Mouse (Mus musculus) MEL (cell line): ENCODE results near the gene Tst. TPM values are rescaled to one million over a fixed set of nuclear protein-coding genes. Genes with fewer than 3 reads are reported as not detected.

ENCODE experiments used
- DNase-seq: peaks from one replicate; pipeline ENCODE4 v3.0.0; 2011; ENCODE audit warnings: low read depth, low spot score
- H3K27ac ChIP-seq: 2 replicates; pipeline ENCODE4 v1.5.1; 2012; ENCODE audit warnings: low read depth, mild to moderate bottlenecking, control low read depth, low read length, moderate library complexity; ENCODE audit not compliant: control insufficient read depth
- H3K27me3 ChIP-seq, 2 experiments: fragments of 150-350 bp in 1 of 2; sonication (generic) in 1 of 2; 2 replicates each; pipeline ENCODE4 v1.6.1; 2012; ENCODE audit warnings: low read length in 2 of 2, mild to moderate bottlenecking in 2 of 2, improper control_type of control experiment in 1 of 2, moderate library complexity in 1 of 2; ENCODE audit not compliant: insufficient read depth in 2 of 2, control insufficient read depth in 1 of 2
- H3K36me3 ChIP-seq, 2 experiments: 2 replicates each; pipeline ENCODE4 v1.6.1; 2012 to 2014; ENCODE audit warnings: low read length in 2 of 2, improper control_type of control experiment in 1 of 2, inconsistent platforms in 1 of 2, mild to moderate bottlenecking in 1 of 2; ENCODE audit not compliant: insufficient read depth in 2 of 2, control insufficient read depth in 1 of 2
- H3K4me1 ChIP-seq, 2 experiments: fragments of 150-350 bp in 1 of 2; sonication (generic) in 1 of 2; 2 replicates each; pipeline ENCODE4 v1.6.1; 2012; ENCODE audit warnings: low read length in 2 of 2, improper control_type of control experiment in 1 of 2, mild to moderate bottlenecking in 1 of 2; ENCODE audit not compliant: insufficient read depth in 2 of 2, control insufficient read depth in 1 of 2
- H3K4me3 ChIP-seq, 2 experiments: fragments of 150-350 bp in 1 of 2; sonication (generic) in 1 of 2; 2 replicates each; pipeline ENCODE4 v1.5.1; 2012; ENCODE audit warnings: low read depth in 2 of 2, low read length in 2 of 2, mild to moderate bottlenecking in 2 of 2, moderate library complexity in 2 of 2, control low read depth in 1 of 2, improper control_type of control experiment in 1 of 2; ENCODE audit not compliant: control insufficient read depth in 1 of 2, insufficient read depth in 1 of 2
- H3K79me2 ChIP-seq: 2 replicates; pipeline ENCODE4 v1.6.1; 2012; ENCODE audit warnings: mild to moderate bottlenecking, low read length, moderate library complexity; ENCODE audit not compliant: control insufficient read depth, poor library complexity, insufficient read depth
- H3K9ac ChIP-seq: 2 replicates; pipeline ENCODE4 v1.6.1; 2012; ENCODE audit warnings: low read depth, mild to moderate bottlenecking, control low read depth, low read length, moderate library complexity; ENCODE audit not compliant: control insufficient read depth, poor library complexity, severe bottlenecking
- H3K9me3 ChIP-seq: fragments of 150-350 bp; sonication (generic); replicated peaks from 2 replicates; pipeline ENCODE4 v1.6.1; 2012; ENCODE audit warnings: mild to moderate bottlenecking, low read length, improper control_type of control experiment, moderate library complexity; ENCODE audit not compliant: insufficient read depth
- CHD1 ChIP-seq: IDR thresholded peaks from 2 replicates; pipeline ENCODE4 v1.6.1; 2012; ENCODE audit warnings: low read depth, mild to moderate bottlenecking, inconsistent platforms, low read length, improper control_type of control experiment
- CHD2 ChIP-seq: IDR thresholded peaks from 2 replicates; pipeline ENCODE4 v1.6.1; 2011; ENCODE audit warnings: low read length, improper control_type of control experiment
- E2F4 ChIP-seq: IDR thresholded peaks from 2 replicates; pipeline ENCODE4 v1.6.1; 2011; ENCODE audit warnings: low read depth, low read length, improper control_type of control experiment, borderline replicate concordance
- ELF1 ChIP-seq: IDR thresholded peaks from 2 replicates; pipeline ENCODE4 v1.6.1; 2014; ENCODE audit warnings: low read depth, mild to moderate bottlenecking, inconsistent platforms, low read length, improper control_type of control experiment, moderate library complexity
- ETS1 ChIP-seq: IDR thresholded peaks from 2 replicates; pipeline ENCODE4 v1.6.1; 2012; ENCODE audit warnings: low read depth, mild to moderate bottlenecking, inconsistent platforms, low read length, improper control_type of control experiment, moderate library complexity
- GABPA ChIP-seq: IDR thresholded peaks from 2 replicates; pipeline ENCODE4 v1.6.1; 2012; ENCODE audit warnings: low read depth, mild to moderate bottlenecking, inconsistent platforms, low read length, improper control_type of control experiment, moderate library complexity
- GATA1 ChIP-seq: IDR thresholded peaks from 2 replicates; pipeline ENCODE4 v1.6.1; 2011; ENCODE audit warnings: low read depth, low read length, improper control_type of control experiment
- KAT2A ChIP-seq: conservative IDR thresholded peaks from 2 replicates; pipeline ENCODE4 v1.6.1; 2012; ENCODE audit warnings: low read depth, low read length, improper control_type of control experiment, inconsistent platforms
- MAFK ChIP-seq: IDR thresholded peaks from 2 replicates; pipeline ENCODE4 v1.6.1; 2011; ENCODE audit warnings: low read depth, mild to moderate bottlenecking, low read length, improper control_type of control experiment, borderline replicate concordance
- MAZ ChIP-seq: IDR thresholded peaks from 2 replicates; pipeline ENCODE4 v1.6.1; 2012; ENCODE audit warnings: low read depth, mild to moderate bottlenecking, inconsistent platforms, low read length, improper control_type of control experiment
- MXI1 ChIP-seq: IDR thresholded peaks from 2 replicates; pipeline ENCODE4 v1.6.1; 2011; ENCODE audit warnings: mild to moderate bottlenecking, low read depth, low read length, improper control_type of control experiment
- MYC ChIP-seq: IDR thresholded peaks from 2 replicates; pipeline ENCODE4 v1.6.1; 2011; ENCODE audit warnings: low read depth, mild to moderate bottlenecking, low read length, improper control_type of control experiment, moderate library complexity
- NRF1 ChIP-seq: IDR thresholded peaks from 2 replicates; pipeline ENCODE4 v1.6.1; 2014; ENCODE audit warnings: low read depth, mild to moderate bottlenecking, inconsistent platforms, low read length, improper control_type of control experiment, moderate library complexity; ENCODE audit not compliant: poor library complexity, insufficient read depth, severe bottlenecking
- POLR2AphosphoS2 ChIP-seq: IDR thresholded peaks from 2 replicates; pipeline ENCODE4 v1.6.1; 2011; ENCODE audit warnings: low read length, improper control_type of control experiment
- POLR2AphosphoS5 ChIP-seq: IDR thresholded peaks from 2 replicates; pipeline ENCODE4 v1.6.1; 2012; ENCODE audit warnings: low read depth, borderline replicate concordance, mild to moderate bottlenecking, inconsistent platforms, low read length, moderate library complexity, mixed read lengths
- RAD21 ChIP-seq: IDR thresholded peaks from 2 replicates; pipeline ENCODE4 v1.6.1; 2011; ENCODE audit warnings: mild to moderate bottlenecking, low read depth, low read length, improper control_type of control experiment
- RCOR1 ChIP-seq: IDR thresholded peaks from 2 replicates; pipeline ENCODE4 v1.6.1; 2012; ENCODE audit warnings: low read depth, mild to moderate bottlenecking, inconsistent platforms, low read length, improper control_type of control experiment
- SIN3A ChIP-seq: IDR thresholded peaks from 2 replicates; pipeline ENCODE4 v1.6.1; 2012; ENCODE audit warnings: low read length, improper control_type of control experiment, inconsistent platforms
- TCF12 ChIP-seq: IDR thresholded peaks from 2 replicates; pipeline ENCODE4 v1.6.1; 2014; ENCODE audit warnings: low read depth, mild to moderate bottlenecking, inconsistent platforms, low read length, improper control_type of control experiment, moderate library complexity
- USF1 ChIP-seq: IDR thresholded peaks from 2 replicates; pipeline ENCODE4 v1.6.1; 2014; ENCODE audit warnings: low read depth, mild to moderate bottlenecking, inconsistent platforms, low read length, improper control_type of control experiment, moderate library complexity
- polyA plus RNA-seq, 2 experiments: library from polyadenylated mRNA; stranded (reverse) in 1 of 2; unstranded in 1 of 2; fragments of >175 nt in 1 of 2; fragments of >200 nt in 1 of 2; gene quantifications; 2 replicates each; pipeline versions ENCODE4 v1.2.1 to v1.2.4; 2012; ENCODE audit warnings: low replicate concordance in 2 of 2, low read depth in 1 of 2; ENCODE audit not compliant: insufficient read length in 2 of 2, insufficient read depth in 1 of 2, missing spikeins in 1 of 2
- total RNA-seq: library from RNA; depleted of rRNA; stranded (reverse); fragments of 300-350 nt; gene quantifications from 2 replicates; pipeline ENCODE4 v1.2.3, GENCODE M21; 2012

Tst gene
- total and polyA plus RNA-seq, 3 experiments, result 29.5 to 34.8 TPM; not detected in 1

DNA sequence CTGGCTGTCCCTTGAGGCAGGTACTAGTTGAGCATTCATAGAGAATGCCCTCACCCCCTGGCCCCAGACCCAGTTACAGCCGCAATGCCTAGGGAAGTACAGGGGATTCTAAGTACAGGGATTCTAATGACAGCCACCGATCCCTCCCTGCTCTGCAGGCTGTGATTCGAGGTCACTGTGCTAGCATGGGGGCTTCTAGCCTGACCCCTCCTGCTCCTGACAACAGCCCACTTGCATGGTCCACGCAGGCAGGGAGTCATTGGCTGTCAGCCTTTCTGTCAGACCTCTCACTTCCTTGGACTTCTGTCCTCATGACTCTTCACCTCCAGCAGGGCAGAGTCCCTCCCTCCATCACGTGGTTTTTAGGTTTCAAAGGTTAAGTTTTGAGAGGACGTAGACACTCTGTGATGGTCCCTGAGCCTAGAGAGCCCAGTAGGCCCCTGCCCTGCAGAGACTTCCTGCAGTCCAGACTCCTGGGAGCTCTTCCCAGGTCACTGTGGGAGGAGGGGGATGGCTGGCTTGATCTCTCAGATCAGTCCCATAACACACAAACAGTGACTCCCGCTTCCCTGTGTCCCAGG lies 25.9 kb upstream of the Tst start:
- DNase-seq, result no peak
- no peaks in the 10 kb centered on the region for H3K36me3 ChIP-seq
- peaks cover 0 to 3% of the 10 kb centered on the region in 2 experiments; a peak in 2 of 4 replicates for H3K4me1 ChIP-seq
- no peaks in the 10 kb centered on the region for H3K27me3 ChIP-seq
- H3K9me3 ChIP-seq, result no peaks in the 10 kb centered on the region
- no peak for TF ChIP-seq POLR2AphosphoS2
- no peak for TF ChIP-seq POLR2AphosphoS5
- TF ChIP-seq MYC, result no peak
- no peak for TF ChIP-seq ELF1
- TF ChIP-seq RAD21, result no peak
- no peak for TF ChIP-seq RCOR1
- no peak for TF ChIP-seq ETS1
- no peak for TF ChIP-seq MXI1
- no peak for TF ChIP-seq SIN3A
- TF ChIP-seq CHD1, result no peak
- no peak for TF ChIP-seq NRF1
- no peak for TF ChIP-seq E2F4
- TF ChIP-seq TCF12, result no peak
- no peak for TF ChIP-seq MAZ
- no peak for TF ChIP-seq GABPA
- no peak for TF ChIP-seq MAFK
- TF ChIP-seq, all 39 proteins: peak for 0
- H3K9ac ChIP-seq, result no peak overlapping the region
- no peaks in the 10 kb centered on the region for H3K79me2 ChIP-seq
- no peak overlapping the region for H3K4me3 ChIP-seq
- no peak overlapping the region for H3K27ac ChIP-seq

DNA sequence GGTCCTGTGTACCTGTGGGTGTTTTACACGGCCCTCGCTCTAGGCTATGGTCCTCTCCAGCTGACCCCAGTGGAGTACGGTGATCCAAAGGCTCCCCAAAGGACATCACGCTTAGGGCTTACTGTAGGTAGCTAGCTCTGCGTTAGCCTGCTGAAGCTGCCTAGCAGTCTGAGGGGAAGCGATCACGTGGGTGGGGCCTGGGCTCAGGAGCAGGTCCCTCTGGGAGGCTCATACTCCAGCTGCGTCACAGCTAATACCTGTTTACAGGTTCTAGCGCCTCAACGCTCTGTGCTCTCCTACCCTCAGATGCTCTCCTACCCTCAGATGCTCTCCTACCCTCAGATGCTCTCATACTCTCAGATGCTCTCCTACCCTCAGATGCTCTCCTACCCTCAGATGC lies 25.2 kb upstream of the Tst start:
- TF ChIP-seq RCOR1, result no peak
- TF ChIP-seq USF1, result no peak
- no peak for TF ChIP-seq KAT2A
- TF ChIP-seq CHD2, result no peak
- TF ChIP-seq ELF1, result no peak
- no peak for TF ChIP-seq GATA1
- H3K27me3 ChIP-seq, result no peaks in the 10 kb centered on the region
- no peaks in the 10 kb centered on the region for H3K9me3 ChIP-seq
- no peaks in the 10 kb centered on the region for H3K79me2 ChIP-seq
- H3K9ac ChIP-seq, result no peak overlapping the region
- DNase-seq, result no peak
- no peaks in the 10 kb centered on the region for H3K36me3 ChIP-seq
- no peak overlapping the region for H3K27ac ChIP-seq
- H3K4me1 ChIP-seq, result no peaks in the 10 kb centered on the region
- no peak overlapping the region for H3K4me3 ChIP-seq
